In the genomic region with DNA sequence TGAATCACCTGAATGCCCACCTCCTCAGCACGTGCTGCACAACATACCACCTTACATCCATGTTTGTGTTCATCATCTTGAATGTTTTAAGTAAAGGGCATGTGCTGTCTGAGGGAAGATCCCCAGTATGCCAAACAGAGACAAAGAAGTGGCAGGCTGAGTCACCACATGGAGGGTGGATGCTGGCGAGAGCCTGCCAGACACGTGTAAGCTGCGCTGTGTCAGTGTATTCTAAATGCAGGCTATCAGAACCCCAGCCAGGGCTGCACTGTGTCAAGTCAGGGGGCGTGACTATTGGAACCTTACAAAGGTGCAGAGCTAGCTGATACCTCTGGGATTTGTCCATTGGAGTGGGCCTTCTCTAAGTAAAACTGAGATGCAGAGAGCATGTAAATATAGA, we compare ENCODE assay signal across 28 mouse cellular contexts. TPM values are rescaled to one million over a fixed set of nuclear protein-coding genes. Genes with fewer than 3 reads are reported as not detected.
DNase-seq lines count a peak whose midpoint lies in the region; ATAC-seq and TF ChIP-seq lines count a peak whose summit lies in the region.
"Had no signal": no experiment of that assay in that cellular context is flagged by ENCODE, and none has a peak within 500 bp of the region (broad histone marks: within the 10 kb centered on the region; RNA-seq: fewer than 3 reads in every experiment).

No protein-coding gene starts in this region.

- H3ac ChIP-seq in myocyte (ENCODE audit: control insufficient read depth, insufficient read length) = no peak overlapping the region

- TF ChIP-seq CTCF in layer of hippocampus, adult 2 months (conservative IDR thresholded peaks at IDR 0.05) = no peak
- no peak for TF ChIP-seq CTCF in hindbrain, postnatal 0 days (IDR thresholded peaks at IDR 0.05; ENCODE audit: low read depth)

- WGBS in hindbrain, postnatal 0 days = 89% methylated on average over 5 of the region's 5 CpGs

- H3K27ac ChIP-seq in layer of hippocampus, adult 2 months = peak overlapping the region; percentile 18; the same call in 1 of the 2 replicates
- H3K27ac ChIP-seq in hindbrain, postnatal 0 days = no peak overlapping the region
- H3K27ac ChIP-seq: forebrain, embryonic 10.5 days; forebrain, embryonic 15.5 days; heart, embryonic 15.5 days; hindbrain, embryonic 10.5 days; hindbrain, embryonic 13.5 days had no signal

- H3K9me3 ChIP-seq in hindbrain, postnatal 0 days (ENCODE audit: low read length) = no peaks in the 10 kb centered on the region
- H3K9me3 ChIP-seq: forebrain, embryonic 10.5 days; forebrain, embryonic 15.5 days; heart, embryonic 12.5 days; heart, embryonic 15.5 days; hindbrain, embryonic 10.5 days; hindbrain, embryonic 13.5 days had no signal

- ATAC-seq in hindbrain, postnatal 0 days = no peak
- ATAC-seq: activated CD4-positive, CD25-positive, alpha-beta regulatory T cell, adult 4 months; CD4-positive, CD25-positive, alpha-beta regulatory T cell, adult 4 months; forebrain, embryonic 15.5 days; hindbrain, embryonic 16.5 days; inflammation-experienced regulatory T-cells, adult 6 months; intestine, embryonic 16.5 days had no signal

- H3K4me1 ChIP-seq in hindbrain, postnatal 0 days (ENCODE audit: insufficient read depth, low read length) = no peaks in the 10 kb centered on the region
- H3K4me1 ChIP-seq: forebrain, embryonic 10.5 days; forebrain, embryonic 15.5 days; heart, embryonic 15.5 days; hindbrain, embryonic 10.5 days; hindbrain, embryonic 13.5 days had no signal

- peaks cover 67% of the 10 kb centered on the region for H3K36me3 ChIP-seq in myocyte (ENCODE audit: control insufficient read depth, insufficient read depth)
- peaks cover 88% of the 10 kb centered on the region for H3K36me3 ChIP-seq in hindbrain, postnatal 0 days (ENCODE audit: insufficient read depth, low read length)

- TF ChIP-seq POLR2A in myocyte (IDR thresholded peaks at IDR 0.05; ENCODE audit: insufficient read length, low read depth) = no peak

- no peak overlapping the region for H3K4me2 ChIP-seq in myocyte (ENCODE audit: low read depth)
- no peak overlapping the region for H3K4me2 ChIP-seq in hindbrain, postnatal 0 days (ENCODE audit: low read depth, low read length)
- H3K4me2 ChIP-seq: forebrain, embryonic 15.5 days; heart, embryonic 12.5 days; heart, embryonic 15.5 days; hindbrain, embryonic 13.5 days had no signal

- DNase-seq in adrenal gland, postnatal 36 days = peak; percentile 49 to 65
- DNase-seq in adrenal gland, postnatal 10 days = no peak
- DNase-seq in layer of hippocampus, adult 2 months (ENCODE audit: low spot score in 2 of 2) = no peak
- no peak for DNase-seq in layer of hippocampus, postnatal 25 days (ENCODE audit: extremely low spot score in 1 of 2, low spot score in 1 of 2)
- DNase-seq in right cerebral cortex, adult 18-20 months = peak; percentile 49
- no peak for DNase-seq in right cerebral cortex, postnatal 4 days
- DNase-seq in hindbrain, postnatal 0 days (ENCODE audit: low spot score) = no peak
- DNase-seq: cerebellum, adult 18-20 months; cerebellum, adult 9-10 months; cerebellum, postnatal 14 days; gastrocnemius, postnatal 25 days; heart, adult 18-20 months; heart, postnatal 10 days; heart, postnatal 36 days had no signal

- no peaks in the 10 kb centered on the region for H3K27me3 ChIP-seq in myocyte (ENCODE audit: control insufficient read depth, insufficient read depth, insufficient read length)
- no peaks in the 10 kb centered on the region for H3K27me3 ChIP-seq in hindbrain, postnatal 0 days (ENCODE audit: insufficient read depth, low read length)
- H3K27me3 ChIP-seq: forebrain, embryonic 15.5 days; heart, embryonic 12.5 days; heart, embryonic 15.5 days; hindbrain, embryonic 13.5 days had no signal

- H3K79me2 ChIP-seq in myocyte (ENCODE audit: control insufficient read depth, insufficient read depth) = no peaks in the 10 kb centered on the region

- no peak overlapping the region for H3K9ac ChIP-seq in hindbrain, postnatal 0 days (replicated peaks; ENCODE audit: low read length)
- H3K9ac ChIP-seq: forebrain, embryonic 15.5 days; heart, embryonic 12.5 days; heart, embryonic 15.5 days; hindbrain, embryonic 13.5 days had no signal

- H3K4me3 ChIP-seq in layer of hippocampus, adult 2 months = no peak overlapping the region
- H3K4me3 ChIP-seq in myocyte = no peak overlapping the region
- no peak overlapping the region for H3K4me3 ChIP-seq in hindbrain, postnatal 0 days (ENCODE audit: low read length)
- H3K4me3 ChIP-seq: forebrain, embryonic 10.5 days; forebrain, embryonic 15.5 days; heart, embryonic 12.5 days; heart, embryonic 15.5 days; hindbrain, embryonic 10.5 days; hindbrain, embryonic 13.5 days had no signal

TF ChIP-seq in myocyte, 11 proteins besides CTCF, POLR2A, EP300 and RAD21:
- TF ChIP-seq CEBPB (IDR thresholded peaks at IDR 0.05; ENCODE audit: insufficient read depth, poor library complexity, severe bottlenecking) = no peak
- TF ChIP-seq REST (IDR thresholded peaks at IDR 0.05; ENCODE audit: insufficient read depth, insufficient read length) = no peak
- TF ChIP-seq MAX (IDR thresholded peaks at IDR 0.05; ENCODE audit: low read depth) = no peak
- no peak for TF ChIP-seq SRF (IDR thresholded peaks at IDR 0.05; ENCODE audit: control insufficient read depth, insufficient read length, low read depth)
- no peak for TF ChIP-seq MYOG (IDR thresholded peaks at IDR 0.05; ENCODE audit: control insufficient read depth in 1 of 3, insufficient read depth in 1 of 3, insufficient read length in 2 of 3, low read depth in 2 of 3)
- peak; percentile 8 for TF ChIP-seq POLR2AphosphoS2 (IDR thresholded peaks at IDR 0.05; ENCODE audit: insufficient read length, low read depth)

RNA-seq across cellular contexts. Expression of a gene that starts 32.5 kb away (rescaled TPM):
- 1 to 10 TPM; 6.2 to 7.5 TPM for total RNA-seq in adrenal gland, postnatal 36 days (2021)
- 10 to 100 TPM in 1 of 2 experiments, 1 to 10 TPM in 1; 5.6 to 11.8 TPM for total RNA-seq in adrenal gland, postnatal 10 days (2021)
- total RNA-seq in layer of hippocampus, adult 2 months (2021) = 100 to 1,000 TPM; 254 to 266 TPM
- 100 to 1,000 TPM; 248 to 274 TPM for total RNA-seq in layer of hippocampus, postnatal 25 days (2021)
- 0.38 TPM for polyA plus RNA-seq in myocyte (2012; fragmentation: generic; extraction: Trizol)
- total RNA-seq in hindbrain, postnatal 0 days (2014; rRNA removed) = 154 and 159 TPM in 2 replicates
- 94.5 and 109 TPM in 2 replicates for polyA plus RNA-seq in hindbrain, postnatal 0 days (2015; fragmentation: Nextera tagmentation; extraction: Ambion mirVana)
- total RNA-seq: MEL had no signal
- polyA plus RNA-seq: activated CD4-positive, CD25-positive, alpha-beta regulatory T cell, adult 4 months; C2C12; inflammation-experienced regulatory T-cells, adult 6 months had no signal

Comparison
In these comparisons a context has a peak if more than half of its experiments do, and no peak if none do; other contexts are left out.
1. DNase-seq: peak in adrenal gland, postnatal 36 days (2 of 2) and right cerebral cortex, adult 18-20 months (single experiment); none in adrenal gland, postnatal 10 days (single experiment), layer of hippocampus, adult 2 months (0 of 2), layer of hippocampus, postnatal 25 days (0 of 2), right cerebral cortex, postnatal 4 days (single experiment) and hindbrain, postnatal 0 days (single experiment).
2. RNA of a gene that starts 32.5 kb away (total RNA-seq): 248 to 274 TPM in layer of hippocampus, postnatal 25 days, 254 to 266 TPM in layer of hippocampus, adult 2 months and 154 to 159 TPM in hindbrain, postnatal 0 days; 5.6 to 11.8 TPM in adrenal gland, postnatal 10 days and 6.2 to 7.5 TPM in adrenal gland, postnatal 36 days; every median in the first group is over 10 times any median in the second.